ENCODE assay signal across 8 mouse cellular contexts in the genomic region with DNA sequence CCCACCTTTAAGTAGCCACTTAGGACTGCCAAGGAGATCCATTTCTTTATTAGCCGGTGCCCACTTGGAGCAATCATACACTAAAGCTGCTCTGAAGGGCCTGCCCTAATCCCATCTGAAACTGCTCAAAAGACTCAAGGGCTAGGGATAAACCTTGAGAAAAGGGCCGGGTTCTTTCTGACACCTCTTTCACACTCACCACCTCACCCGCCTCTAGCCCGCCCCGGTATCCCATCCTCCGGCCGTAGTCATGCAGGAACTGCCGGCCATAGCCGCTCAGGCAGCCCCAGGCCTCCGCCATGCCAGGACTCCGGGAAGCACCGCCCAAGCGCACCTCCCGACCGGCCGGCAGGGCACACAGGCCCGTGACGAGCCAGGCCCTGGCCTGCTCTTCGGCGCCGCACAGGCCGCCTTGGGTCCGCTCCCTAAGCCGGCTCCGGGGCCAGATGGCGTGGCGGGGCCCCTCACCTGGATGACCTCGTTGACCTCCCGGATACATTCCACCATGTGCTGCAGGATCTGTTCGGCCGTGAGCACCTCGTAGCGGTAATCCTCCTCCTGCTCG. TPM values are rescaled to one million over a fixed set of nuclear protein-coding genes. Genes with fewer than 3 reads are reported as not detected.
DNase-seq lines count a peak whose midpoint lies in the region; ATAC-seq and TF ChIP-seq lines count a peak whose summit lies in the region.

No protein-coding gene starts in this region.

- no peaks in the 10 kb centered on the region for H3K27me3 ChIP-seq in MEL (ENCODE audit: control insufficient read depth in 1 of 2, insufficient read depth in 2 of 2, low read length in 2 of 2)
- H3K27me3 ChIP-seq in forebrain, postnatal 0 days (ENCODE audit: insufficient read depth, low read length), result no peaks in the 10 kb centered on the region

- peak; percentile 62 for DNase-seq in MEL (ENCODE audit: low read depth, low spot score)
- peak; percentile 68 to 72 for DNase-seq in cerebellum, adult 18-20 months
- peak; percentile 53 for DNase-seq in forebrain, postnatal 0 days
- peak; percentile 68 to 78 for DNase-seq in heart, postnatal 36 days
- DNase-seq in layer of hippocampus, postnatal 25 days (ENCODE audit: extremely low spot score in 1 of 2, low spot score in 1 of 2), result peak; percentile 26 to 43
- peak; percentile 71 for DNase-seq in lung, postnatal 14 days
- peak; percentile 54 for DNase-seq in ovary, postnatal 14 days (ENCODE audit: low spot score)
- peak; percentile 68 for DNase-seq in thymus, postnatal 14 days

- TF ChIP-seq EP300 in MEL (IDR thresholded peaks at IDR 0.05; ENCODE audit: low read depth in 1 of 2, low read length in 2 of 2), result no peak

- peak overlapping the region; percentile 69 for H3K27ac ChIP-seq in MEL (ENCODE audit: control insufficient read depth, low read depth, low read length)
- peak overlapping the region; percentile 99 for H3K27ac ChIP-seq in forebrain, postnatal 0 days (ENCODE audit: low read depth, low read length)

- under 1% methylated on average over 34 of the region's 34 CpGs for WGBS in forebrain, postnatal 0 days

- intact Hi-C loops in heart, postnatal 36 days (cut with DNase I), result loop anchor here (1.0 to 10.0 kb wide), 7 partner anchors 55 to 451 kb away; partner anchors contain the start of genes Adpgk, Bbs4, Neo1 and Parp6

- ATAC-seq in forebrain, postnatal 0 days, result peak; percentile 10; the same call in 1 of the 2 replicates

- H3K36me3 ChIP-seq in MEL (ENCODE audit: control insufficient read depth in 1 of 2, insufficient read depth in 2 of 2, low read length in 2 of 2), result peaks cover 0 to 30% of the 10 kb centered on the region in 2 experiments; a peak in 3 of 4 replicates
- no peaks in the 10 kb centered on the region for H3K36me3 ChIP-seq in forebrain, postnatal 0 days (ENCODE audit: insufficient read depth)

- peaks cover 5 to 6% of the 10 kb centered on the region in 2 experiments for H3K4me1 ChIP-seq in MEL (ENCODE audit: control insufficient read depth in 1 of 2, insufficient read depth in 2 of 2, low read length in 2 of 2)
- H3K4me1 ChIP-seq in forebrain, postnatal 0 days (ENCODE audit: insufficient read depth), result peaks cover 6% of the 10 kb centered on the region

- peaks cover 47% of the 10 kb centered on the region for H3K79me2 ChIP-seq in MEL (ENCODE audit: control insufficient read depth, insufficient read depth, low read length, poor library complexity)

- TF ChIP-seq CTCF in MEL (IDR thresholded peaks at IDR 0.05 in 2 of 3, conservative IDR thresholded peaks at IDR 0.05 in 1 of 3; ENCODE audit: control insufficient read depth in 1 of 3, insufficient read depth in 1 of 3, low read depth in 2 of 3, low read length in 3 of 3, poor library complexity in 1 of 3, severe bottlenecking in 1 of 3), result no peak
- peak; percentile 32; the same call in 1 of the 2 replicates for TF ChIP-seq CTCF in forebrain, postnatal 0 days (IDR thresholded peaks at IDR 0.05; ENCODE audit: low read depth)

- H3K9me3 ChIP-seq in MEL (replicated peaks; ENCODE audit: insufficient read depth, low read length), result no peaks in the 10 kb centered on the region
- H3K9me3 ChIP-seq in forebrain, postnatal 0 days (ENCODE audit: low read length), result no peaks in the 10 kb centered on the region

- peak overlapping the region; percentile 94 for H3K9ac ChIP-seq in MEL (ENCODE audit: control insufficient read depth, low read depth, low read length, poor library complexity, severe bottlenecking)
- H3K9ac ChIP-seq in forebrain, postnatal 0 days, result peak overlapping the region; percentile 96

- TF ChIP-seq POLR2A in MEL (IDR thresholded peaks at IDR 0.05; ENCODE audit: control insufficient read depth in 1 of 2, insufficient read depth in 1 of 2, low read depth in 1 of 2, low read length in 2 of 2, poor library complexity in 1 of 2), result no peak

- H3K4me3 ChIP-seq in MEL (ENCODE audit: control insufficient read depth in 1 of 2, insufficient read depth in 1 of 2, low read depth in 2 of 2, low read length in 2 of 2), result peak overlapping the region; percentile 76 to 94
- H3K4me3 ChIP-seq in forebrain, postnatal 0 days (ENCODE audit: low read depth, low read length), result peak overlapping the region; percentile 92

- peak overlapping the region; percentile 67 for H3K4me2 ChIP-seq in forebrain, postnatal 0 days (ENCODE audit: low read depth)

- TF ChIP-seq RAD21 in MEL (IDR thresholded peaks at IDR 0.05; ENCODE audit: low read depth, low read length), result no peak

TF ChIP-seq in MEL, 35 proteins besides CTCF, POLR2A, EP300 and RAD21:
- 0 out of 2 replicates have a peak, but pooled peaks have one; percentile 37 for TF ChIP-seq MYC (IDR thresholded peaks at IDR 0.05; ENCODE audit: low read depth, low read length)
- no peak for TF ChIP-seq GABPA (IDR thresholded peaks at IDR 0.05; ENCODE audit: low read depth, low read length)
- TF ChIP-seq ZMIZ1 (IDR thresholded peaks at IDR 0.05; ENCODE audit: low read depth, low read length), result no peak
- TF ChIP-seq GATA1 (IDR thresholded peaks at IDR 0.05; ENCODE audit: low read depth, low read length), result no peak
- no peak for TF ChIP-seq KAT2A (conservative IDR thresholded peaks at IDR 0.05; ENCODE audit: low read depth, low read length)
- TF ChIP-seq CHD1 (IDR thresholded peaks at IDR 0.05; ENCODE audit: low read depth, low read length), result peak; percentile 64; the same call in 1 of the 2 replicates
- peak; percentile 27; the same call in 1 of the 2 replicates for TF ChIP-seq MAX (IDR thresholded peaks at IDR 0.05; ENCODE audit: low read length)
- no peak for TF ChIP-seq SMC3 (IDR thresholded peaks at IDR 0.05; ENCODE audit: low read depth, low read length)
- TF ChIP-seq RCOR1 (IDR thresholded peaks at IDR 0.05; ENCODE audit: low read depth, low read length), result no peak
- TF ChIP-seq ZKSCAN1 (IDR thresholded peaks at IDR 0.05; ENCODE audit: low read depth, low read length), result no peak
- TF ChIP-seq TAL1 (IDR thresholded peaks at IDR 0.05; ENCODE audit: low read length), result no peak
- no peak for TF ChIP-seq POLR2AphosphoS2 (IDR thresholded peaks at IDR 0.05; ENCODE audit: low read length)
- no peak for TF ChIP-seq BHLHE40 (IDR thresholded peaks at IDR 0.05; ENCODE audit: borderline replicate concordance, low read depth, low read length)
- TF ChIP-seq TBP (IDR thresholded peaks at IDR 0.05; ENCODE audit: low read depth, low read length), result no peak
- TF ChIP-seq MXI1 (IDR thresholded peaks at IDR 0.05; ENCODE audit: low read depth, low read length), result peak; percentile 44; the same call in 1 of the 2 replicates
- no peak; the same call in 1 of the 2 replicates for TF ChIP-seq TCF12 (IDR thresholded peaks at IDR 0.05; ENCODE audit: low read depth, low read length)
- no peak for TF ChIP-seq ZC3H11A (IDR thresholded peaks at IDR 0.05; ENCODE audit: low read depth, low read length)
- TF ChIP-seq MEF2A (IDR thresholded peaks at IDR 0.05; ENCODE audit: extremely low read depth, insufficient replicate concordance, low read depth, low read length, poor library complexity, severe bottlenecking), result no peak
- TF ChIP-seq E2F4 (IDR thresholded peaks at IDR 0.05; ENCODE audit: borderline replicate concordance, low read depth, low read length), result no peak
- TF ChIP-seq SIN3A (IDR thresholded peaks at IDR 0.05; ENCODE audit: low read length), result no peak; the same call in 1 of the 2 replicates

RNA-seq across cellular contexts. Expression of gene Arih1, which starts 0.8 kb away (rescaled TPM):
- 46.5 and 47.6 TPM in 2 replicates for total RNA-seq in MEL (2012; rRNA removed)
- 10 to 100 TPM; 48.4 to 60.4 TPM for polyA plus RNA-seq in MEL (2012; ENCODE audit: insufficient read depth in 1 of 2, insufficient read length in 2 of 2, low read depth in 1 of 2, low replicate concordance in 2 of 2, missing spikeins in 1 of 2)
- total RNA-seq in forebrain, postnatal 0 days (2014; rRNA removed), result 62.0 and 70.8 TPM in 2 replicates
- polyA plus RNA-seq in forebrain, postnatal 0 days (2015; fragmentation: Nextera tagmentation; extraction: Ambion mirVana), result 5.1 and 7.6 TPM in 2 replicates
- total RNA-seq in heart, postnatal 36 days (2021), result 10 to 100 TPM; 77.6 to 83.7 TPM
- total RNA-seq in layer of hippocampus, postnatal 25 days (2021), result 100 to 1,000 TPM in 1 of 2 experiments, 10 to 100 TPM in 1; 97.3 to 100 TPM

RNA-seq across cellular contexts. Expression of gene Hexa, which starts 53.7 kb away (rescaled TPM):
- 38.0 and 44.3 TPM in 2 replicates for total RNA-seq in MEL (2012; rRNA removed)
- polyA plus RNA-seq in MEL (2012; ENCODE audit: insufficient read depth in 1 of 2, insufficient read length in 2 of 2, low read depth in 1 of 2, low replicate concordance in 2 of 2, missing spikeins in 1 of 2), result 10 to 100 TPM in 1 of 2 experiments, not detected in 1; 54.0 TPM
- 48.1 and 50.7 TPM in 2 replicates for total RNA-seq in forebrain, postnatal 0 days (2014; rRNA removed)
- polyA plus RNA-seq in forebrain, postnatal 0 days (2015; fragmentation: Nextera tagmentation; extraction: Ambion mirVana), result 46.3 and 49.9 TPM in 2 replicates
- 10 to 100 TPM; 43.9 to 47.0 TPM for total RNA-seq in heart, postnatal 36 days (2021)
- total RNA-seq in layer of hippocampus, postnatal 25 days (2021), result 10 to 100 TPM; 45.8 to 52.7 TPM

RNA-seq across cellular contexts. Expression of gene Tmem202, which starts 54.1 kb away (rescaled TPM):
- 0.23 and 0.50 TPM in 2 replicates for total RNA-seq in MEL (2012; rRNA removed)
- not detected for polyA plus RNA-seq in MEL (2012; ENCODE audit: insufficient read depth in 1 of 2, insufficient read length in 2 of 2, low read depth in 1 of 2, low replicate concordance in 2 of 2, missing spikeins in 1 of 2)
- total RNA-seq in forebrain, postnatal 0 days (2014; rRNA removed), result 0.38 and 1.8 TPM in 2 replicates
- 1.2 TPM in 2 replicates for polyA plus RNA-seq in forebrain, postnatal 0 days (2015; fragmentation: Nextera tagmentation; extraction: Ambion mirVana)
- total RNA-seq in heart, postnatal 36 days (2021), result under 1 TPM; 0.28 to 0.57 TPM
- total RNA-seq in layer of hippocampus, postnatal 25 days (2021), result 1 to 10 TPM; 2.0 to 2.1 TPM

Comparison
In these comparisons a context has a peak if more than half of its experiments do, and no peak if none do; other contexts are left out.
1. Peak in every context shown above with its lines: DNase-seq, ATAC-seq, H3K4me3 ChIP-seq and H3K27ac ChIP-seq.